Mouse (Mus musculus) CD4-positive naive resting alpha-beta T cell, adult 57 days (primary cell): ENCODE results near the gene Lhfpl1. TPM values are rescaled to one million over a fixed set of nuclear protein-coding genes. Genes with fewer than 3 reads are reported as not detected.

Experiments used
- total RNA-seq: library from RNA; stranded (reverse); gene quantifications from one replicate; pipeline ENCODE4 v1.2.4, GENCODE M21; 2023

Gene Lhfpl1
- not detected for total RNA-seq

GRCm38 (mm10) chrX:145348377-145349203 lies at the start of gene Lhfpl1:
Lhfpl1 (minus strand) TSS chrX:145349089.

Other genes with a start within 250 kb of the Lhfpl1 start
- gene Amot, start 156.1 kb upstream of the Lhfpl1 start, total RNA-seq, result 0.47 TPM